Mouse (Mus musculus): ENCODE measurements around the gene Lyl1. TPM values are rescaled to one million over a fixed set of nuclear protein-coding genes. Genes with fewer than 3 reads are reported as not detected.

The Lyl1 gene
- total and polyA plus RNA-seq, 3 experiments, result 81.2 to 550 (median 138) TPM

GRCm38 (mm10) chr8:84739401-84739742, 38.1 kb downstream of the Lyl1 start:
- no peak for DNase-seq (ENCODE audit: low spot score)
- no peak for ATAC-seq (ENCODE audit: extremely low read depth, insufficient number of reproducible peaks, low FRiP score, poor library complexity, severe bottlenecking)
- peaks cover 4% of the 10 kb centered on the region for H3K27me3 ChIP-seq (ENCODE audit: insufficient read depth, low read length)
- H3K36me3 ChIP-seq (replicated peaks), result peaks cover 28% of the 10 kb centered on the region
- no peaks in the 10 kb centered on the region for H3K9me3 ChIP-seq (replicated peaks)
- peaks cover 94% of the 10 kb centered on the region for H3K4me1 ChIP-seq (ENCODE audit: insufficient read depth, low read depth, low read length)
- TF ChIP-seq GATA1 (IDR thresholded peaks at IDR 0.05; ENCODE audit: borderline replicate concordance, low read length), result no peak
- no peak for TF ChIP-seq GATA2 (IDR thresholded peaks at IDR 0.05; ENCODE audit: borderline replicate concordance, low read depth, low read length)
- no peak for TF ChIP-seq TAL1 (conservative IDR thresholded peaks at IDR 0.05; ENCODE audit: low read depth, low read length)
- no peak for TF ChIP-seq POLR2AphosphoS5 (IDR thresholded peaks at IDR 0.05; ENCODE audit: insufficient replicate concordance, low read depth, low read length)
- no peak for TF ChIP-seq CTCF (IDR thresholded peaks at IDR 0.05; ENCODE audit: low read depth, low read length)
- no peak overlapping the region for H3K4me3 ChIP-seq (ENCODE audit: low read depth, low read length)

GRCm38 (mm10) chr8:84740895-84741843, 39.9 kb downstream of the Lyl1 start:
- no peak for DNase-seq (ENCODE audit: low spot score)
- no peaks in the 10 kb centered on the region for H3K9me3 ChIP-seq (replicated peaks)
- ATAC-seq (ENCODE audit: extremely low read depth, insufficient number of reproducible peaks, low FRiP score, poor library complexity, severe bottlenecking), result no peak
- TF ChIP-seq POLR2AphosphoS5 (IDR thresholded peaks at IDR 0.05; ENCODE audit: insufficient replicate concordance, low read depth, low read length) (no peak), TAL1 (conservative IDR thresholded peaks at IDR 0.05; ENCODE audit: low read depth, low read length) (no peak), GATA1 (IDR thresholded peaks at IDR 0.05; ENCODE audit: borderline replicate concordance, low read length) (no peak), GATA2 (IDR thresholded peaks at IDR 0.05; ENCODE audit: borderline replicate concordance, low read depth, low read length) (no peak), CTCF (IDR thresholded peaks at IDR 0.05; ENCODE audit: low read depth, low read length) (no peak)
- peaks cover 2% of the 10 kb centered on the region; the same call in 1 of the 2 replicates for H3K27me3 ChIP-seq (ENCODE audit: insufficient read depth, low read length)
- peaks cover 24% of the 10 kb centered on the region for H3K36me3 ChIP-seq (replicated peaks)
- no peak overlapping the region for H3K4me3 ChIP-seq (ENCODE audit: low read depth, low read length)
- peaks cover 95% of the 10 kb centered on the region for H3K4me1 ChIP-seq (ENCODE audit: insufficient read depth, low read depth, low read length)

GRCm38 (mm10) chr8:84742171-84743053, 41.2 kb downstream of the Lyl1 start:
- Histone ChIP-seq H3K27me3 (ENCODE audit: insufficient read depth, low read length) (peaks cover 2% of the 10 kb centered on the region; the same call in 1 of the 2 replicates), H3K9me3 (replicated peaks) (no peaks in the 10 kb centered on the region), H3K4me1 (ENCODE audit: insufficient read depth, low read depth, low read length) (peaks cover 95% of the 10 kb centered on the region), H3K36me3 (replicated peaks) (peaks cover 29% of the 10 kb centered on the region), H3K4me3 (ENCODE audit: low read depth, low read length) (peak overlapping the region; percentile 18; the same call in 1 of the 2 replicates)
- ATAC-seq (ENCODE audit: extremely low read depth, insufficient number of reproducible peaks, low FRiP score, poor library complexity, severe bottlenecking), result no peak
- no peak for DNase-seq (ENCODE audit: low spot score)
- TF ChIP-seq POLR2AphosphoS5 (IDR thresholded peaks at IDR 0.05; ENCODE audit: insufficient replicate concordance, low read depth, low read length) (no peak), GATA1 (IDR thresholded peaks at IDR 0.05; ENCODE audit: borderline replicate concordance, low read length) (no peak), TAL1 (conservative IDR thresholded peaks at IDR 0.05; ENCODE audit: low read depth, low read length) (no peak), CTCF (IDR thresholded peaks at IDR 0.05; ENCODE audit: low read depth, low read length) (no peak), GATA2 (IDR thresholded peaks at IDR 0.05; ENCODE audit: borderline replicate concordance, low read depth, low read length) (no peak)

- Histone ChIP-seq H3K36me3 (replicated peaks) (peaks cover 29% of the 10 kb centered on the region), H3K27me3 (ENCODE audit: insufficient read depth, low read length) (peaks cover 2% of the 10 kb centered on the region; the same call in 1 of the 2 replicates), H3K9me3 (replicated peaks) (no peaks in the 10 kb centered on the region), H3K4me3 (ENCODE audit: low read depth, low read length) (peak overlapping the region; percentile 18; the same call in 1 of the 2 replicates), H3K4me1 (ENCODE audit: insufficient read depth, low read depth, low read length) (peaks cover 88% of the 10 kb centered on the region)
- TF ChIP-seq POLR2AphosphoS5 (IDR thresholded peaks at IDR 0.05; ENCODE audit: insufficient replicate concordance, low read depth, low read length), result no peak
- no peak for TF ChIP-seq GATA2 (IDR thresholded peaks at IDR 0.05; ENCODE audit: borderline replicate concordance, low read depth, low read length)
- TF ChIP-seq GATA1 (IDR thresholded peaks at IDR 0.05; ENCODE audit: borderline replicate concordance, low read length), result no peak
- DNase-seq (ENCODE audit: low spot score), result no peak
- ATAC-seq (ENCODE audit: extremely low read depth, insufficient number of reproducible peaks, low FRiP score, poor library complexity, severe bottlenecking), result no peak
Observed at GRCm38 (mm10) chr8:84743054-84743415, 41.8 kb downstream of the Lyl1 start.

- peak overlapping the region; percentile 33; the same call in 1 of the 2 replicates for H3K4me3 ChIP-seq (ENCODE audit: low read depth, low read length)
- peaks cover 28% of the 10 kb centered on the region for H3K36me3 ChIP-seq (replicated peaks)
- peaks cover 81% of the 10 kb centered on the region for H3K4me1 ChIP-seq (ENCODE audit: insufficient read depth, low read depth, low read length)
- no peak for TF ChIP-seq POLR2AphosphoS5 (IDR thresholded peaks at IDR 0.05; ENCODE audit: insufficient replicate concordance, low read depth, low read length)
- TF ChIP-seq TAL1 (conservative IDR thresholded peaks at IDR 0.05; ENCODE audit: low read depth, low read length), result no peak
- TF ChIP-seq CTCF (IDR thresholded peaks at IDR 0.05; ENCODE audit: low read depth, low read length), result no peak
- no peak for TF ChIP-seq GATA2 (IDR thresholded peaks at IDR 0.05; ENCODE audit: borderline replicate concordance, low read depth, low read length)
- no peak for TF ChIP-seq GATA1 (IDR thresholded peaks at IDR 0.05; ENCODE audit: borderline replicate concordance, low read length)
- peaks cover 2% of the 10 kb centered on the region; the same call in 1 of the 2 replicates for H3K27me3 ChIP-seq (ENCODE audit: insufficient read depth, low read length)
- no peak for DNase-seq (ENCODE audit: low spot score)
- ATAC-seq (ENCODE audit: extremely low read depth, insufficient number of reproducible peaks, low FRiP score, poor library complexity, severe bottlenecking), result no peak
- H3K9me3 ChIP-seq (replicated peaks), result no peaks in the 10 kb centered on the region
Observed at GRCm38 (mm10) chr8:84743517-84744420, 42.5 kb downstream of the Lyl1 start.
